Mouse (Mus musculus): Measurements from ENCODE around the gene Nt5c.
"Not testable (repeated sequence)": the region's sequence is repeated elsewhere in the genome, so short reads cannot be mapped to it uniquely, and the experiment has no call there.

Gene Nt5c

DNA sequence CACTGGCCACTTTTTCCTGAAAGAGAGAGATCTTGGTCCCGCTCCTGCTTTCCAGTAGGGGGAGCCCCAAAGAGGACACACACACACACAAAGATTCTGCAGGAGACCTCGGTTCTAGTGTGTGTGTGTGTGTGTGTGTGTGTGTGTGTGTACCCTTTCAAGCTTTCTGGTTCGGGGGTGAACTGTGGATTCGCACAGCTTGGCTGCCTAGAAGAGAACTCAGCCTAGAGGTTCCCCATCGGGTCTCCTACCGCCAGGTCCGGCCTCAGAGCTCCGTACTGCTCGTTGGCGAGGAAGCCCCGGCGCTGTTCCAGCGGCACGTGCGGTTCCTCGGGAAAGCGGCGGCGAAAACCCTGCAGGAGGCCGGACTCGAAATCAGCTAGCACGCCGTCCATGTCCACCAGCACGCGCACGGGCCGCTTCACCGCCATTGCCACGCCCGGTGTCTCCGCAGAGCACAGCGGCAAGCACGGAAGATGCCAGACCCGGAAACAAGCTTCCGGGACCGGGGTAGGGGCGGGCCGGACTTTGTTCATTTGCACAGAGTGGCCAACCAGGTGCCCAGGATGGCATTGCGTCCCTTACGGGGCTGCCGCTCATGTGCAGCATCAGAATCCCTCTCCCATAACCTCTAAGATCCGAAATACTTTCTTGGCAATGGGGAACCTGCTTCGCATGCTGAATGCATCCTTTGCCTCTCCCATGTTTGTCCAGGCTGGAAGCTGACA is at the start of gene Nt5c:
Gene Nt5c (minus strand): TSS at position 507 of the 728 bp plus-strand sequence.
- DNase-seq: peak; percentile 99

DNA sequence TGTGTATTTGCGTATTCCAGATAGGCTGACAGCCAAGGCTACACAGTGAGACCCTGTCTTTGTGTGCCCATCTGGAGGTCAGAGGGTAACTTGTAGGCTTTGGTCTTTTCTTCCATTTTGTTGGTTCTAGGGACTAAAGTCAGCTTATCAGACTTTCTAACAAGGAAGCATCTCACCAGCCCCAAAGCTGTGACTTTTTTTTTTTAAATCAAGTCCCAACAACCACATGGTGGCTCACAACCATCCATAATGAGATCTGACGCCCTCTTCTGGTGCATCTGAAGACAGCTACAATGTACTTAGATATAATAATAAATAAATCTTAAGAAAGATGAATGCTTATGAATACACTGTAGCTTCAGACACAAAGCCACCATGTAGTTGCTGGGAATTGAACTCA is 46.4 kb upstream of the Nt5c start:
- no peak for DNase-seq

DNA sequence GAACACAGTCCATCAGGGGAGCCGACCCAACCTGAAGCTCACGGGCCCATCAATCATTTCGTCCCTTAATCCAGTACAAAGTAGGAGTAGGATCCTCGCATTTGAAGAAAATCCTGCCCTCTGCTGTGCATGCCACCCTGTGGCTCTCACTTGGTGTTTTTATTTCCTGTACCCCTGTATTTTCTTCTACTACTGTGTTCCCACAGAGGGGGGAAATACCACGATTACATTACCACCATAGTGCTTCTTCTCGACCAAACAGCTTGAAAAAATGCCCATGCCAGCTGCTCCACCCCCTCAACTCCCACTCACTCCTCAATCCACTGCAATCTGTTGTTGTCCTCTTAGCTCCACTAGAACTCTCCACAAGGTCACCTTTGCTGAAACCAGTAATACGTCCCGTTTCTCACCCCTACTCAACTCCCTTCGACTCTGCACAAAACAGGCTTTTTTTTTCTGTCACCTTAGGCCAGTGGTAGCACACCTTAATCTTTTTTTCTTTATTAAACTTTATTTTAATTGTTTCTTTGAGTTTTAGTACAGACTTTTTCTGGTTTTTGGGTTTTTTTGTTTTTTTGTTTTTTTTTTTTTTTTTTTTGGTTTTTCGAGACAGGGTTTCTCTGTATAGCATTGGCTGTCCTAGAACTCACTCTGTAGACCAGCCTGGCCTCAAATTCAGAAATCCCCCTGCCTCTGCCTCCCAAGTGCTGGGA is 45.4 kb upstream of the Nt5c start:
- DNase-seq: no peak

DNA sequence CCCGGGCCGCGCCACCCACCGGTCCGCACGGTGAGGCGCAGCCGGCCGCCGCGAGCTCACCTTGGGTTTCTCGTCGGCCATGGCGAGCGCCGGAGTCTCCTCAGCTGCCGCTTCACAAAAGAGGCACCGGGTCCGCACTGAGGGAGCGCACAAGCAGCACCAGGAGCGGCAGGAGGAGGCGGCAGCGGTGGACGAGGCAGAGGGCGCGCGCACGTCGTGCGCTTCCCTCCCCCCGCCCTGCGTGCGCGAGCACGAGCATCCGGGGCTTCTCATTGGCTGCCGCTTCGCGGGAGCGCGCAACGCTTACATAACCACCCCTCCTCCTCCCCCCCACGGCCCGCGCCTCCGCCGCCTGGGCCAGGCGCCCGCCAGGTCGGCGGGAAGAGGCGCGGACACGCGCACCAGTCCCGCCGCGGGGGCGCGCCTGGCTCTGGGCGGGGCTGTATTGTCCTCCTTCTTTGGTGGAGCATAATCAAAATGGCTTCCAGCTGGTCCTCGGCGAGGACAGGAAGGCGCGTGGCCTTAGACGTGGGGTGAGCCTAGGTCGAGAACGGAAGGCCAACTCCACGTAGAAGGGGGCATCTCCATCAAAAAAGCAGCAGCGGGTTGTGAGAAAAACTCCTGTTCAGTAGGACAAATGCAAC is 44.5 kb upstream of the Nt5c start, which contains the start of gene Sumo2:
Gene Sumo2 (minus strand): TSS at position 239 of the 644 bp plus-strand sequence.
- peak; percentile 100 for DNase-seq

DNA sequence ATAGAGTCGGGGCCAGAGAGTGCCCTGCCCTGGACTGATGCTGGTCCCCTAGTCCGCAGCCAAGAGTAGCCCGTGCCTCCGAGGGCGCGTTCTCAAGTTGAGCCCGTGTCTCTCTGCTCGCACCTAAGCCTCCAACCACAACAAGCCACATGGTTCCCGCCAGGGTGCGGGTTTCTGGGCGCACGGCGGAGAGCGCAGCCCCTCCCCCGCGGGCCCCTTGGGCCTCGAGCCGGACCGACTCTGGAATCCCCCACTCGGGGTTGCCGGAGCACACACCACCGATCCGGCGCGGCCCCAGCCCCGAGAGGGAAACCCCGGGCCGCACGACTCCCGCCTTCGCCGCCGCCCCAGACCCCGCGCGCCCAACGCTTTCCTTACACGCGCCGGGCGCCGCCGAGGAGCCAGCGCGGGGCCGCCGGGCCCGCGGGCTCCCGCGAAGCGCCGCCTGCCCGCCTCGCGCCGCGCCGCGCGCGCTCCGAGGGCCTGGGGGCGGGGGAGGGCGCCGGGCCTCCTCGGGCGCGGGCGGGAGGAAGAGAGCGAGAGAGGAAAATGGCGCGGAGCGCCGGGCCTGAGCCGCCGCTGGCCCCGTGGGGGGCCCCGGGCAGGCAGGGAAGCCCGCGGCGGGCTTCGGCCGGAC is 43.9 kb upstream of the Nt5c start:
- DNase-seq: peak; percentile 98

DNA sequence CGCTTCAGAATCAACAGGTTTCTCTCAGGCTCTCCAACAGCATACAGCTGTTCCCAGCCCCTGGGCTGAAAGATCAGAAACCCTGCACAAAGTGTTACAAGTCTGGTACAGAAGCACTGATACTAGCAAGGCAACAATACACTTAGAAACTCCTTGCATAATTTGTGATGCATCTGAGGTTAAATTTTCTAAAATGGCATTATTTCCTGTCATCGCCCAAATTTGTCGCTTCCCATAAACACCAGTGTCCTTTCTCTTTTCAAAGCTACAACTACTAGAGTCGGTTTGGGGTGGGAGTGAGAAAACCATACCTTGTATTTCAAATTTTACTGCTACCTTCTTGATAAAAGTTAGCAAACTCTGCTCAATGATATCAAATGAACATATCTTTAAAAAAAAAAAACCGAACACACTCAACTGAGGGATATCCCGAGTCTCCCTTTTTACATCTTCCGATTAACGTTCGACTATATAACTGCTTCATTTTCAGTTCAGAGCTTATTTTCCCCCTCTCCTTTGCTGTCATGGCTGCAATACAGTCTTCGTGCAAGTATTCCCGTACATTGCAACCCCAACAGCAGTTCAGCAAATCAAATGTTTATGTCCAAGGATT is 43.2 kb upstream of the Nt5c start:
- no peak for DNase-seq

DNA sequence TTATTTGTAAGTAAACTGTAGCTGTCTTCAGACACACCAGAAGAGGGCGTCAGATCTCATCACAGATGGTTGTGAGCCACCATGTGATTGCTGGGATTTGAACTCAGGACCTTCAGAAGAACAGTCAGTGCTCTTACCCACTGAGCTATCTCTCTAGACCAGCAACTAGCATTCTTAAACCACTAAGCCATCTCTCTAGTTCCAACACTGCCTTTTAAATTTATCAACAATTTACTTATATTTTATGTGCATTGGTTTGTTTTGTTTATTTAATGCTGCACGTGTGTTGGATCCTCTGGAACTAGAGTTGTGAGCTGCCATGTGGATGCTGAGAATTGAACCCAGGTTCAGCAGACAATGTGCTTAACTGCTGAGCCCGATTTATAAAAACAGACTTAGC is 34.8 kb upstream of the Nt5c start:
- DNase-seq: not testable (repeated sequence)

DNA sequence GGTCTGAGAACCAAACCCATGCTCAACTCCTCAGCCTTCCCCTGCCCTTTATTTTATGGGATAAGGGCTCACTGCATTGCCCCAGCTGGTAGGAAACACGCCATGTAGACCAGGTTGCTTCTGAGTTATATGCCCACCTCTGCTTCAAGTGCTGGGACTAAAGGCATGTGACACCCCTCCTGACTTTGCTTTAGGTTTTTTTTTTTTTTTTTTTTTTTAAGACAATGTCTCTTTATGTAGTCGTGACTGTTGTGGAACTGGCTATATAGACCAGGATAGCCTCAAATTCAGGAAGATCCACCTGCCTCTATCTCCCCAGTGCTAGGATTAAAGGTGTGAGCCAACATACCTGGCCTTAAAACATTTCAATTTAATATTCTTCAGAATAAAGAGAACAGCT is 31.0 kb upstream of the Nt5c start:
- no peak for DNase-seq

DNA sequence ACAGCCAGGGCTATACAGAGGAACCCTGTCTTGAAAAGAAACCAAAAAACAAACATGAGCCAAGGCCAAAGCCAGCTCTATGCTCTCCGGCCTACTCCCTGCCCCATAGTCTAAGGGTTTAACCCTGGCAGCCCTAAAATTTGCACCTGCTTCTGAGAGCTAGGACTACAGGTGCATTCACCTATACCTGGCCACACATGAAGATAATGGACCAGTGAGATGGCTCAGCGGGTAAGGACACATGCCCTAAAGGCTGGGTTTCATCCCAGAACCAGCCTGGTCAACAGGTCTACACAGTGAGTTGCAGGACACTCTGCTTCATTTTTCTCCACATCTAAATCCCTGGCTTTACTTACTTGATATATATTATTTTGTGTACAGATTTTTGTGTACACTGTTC is 30.6 kb upstream of the Nt5c start:
- no peak for DNase-seq

DNA sequence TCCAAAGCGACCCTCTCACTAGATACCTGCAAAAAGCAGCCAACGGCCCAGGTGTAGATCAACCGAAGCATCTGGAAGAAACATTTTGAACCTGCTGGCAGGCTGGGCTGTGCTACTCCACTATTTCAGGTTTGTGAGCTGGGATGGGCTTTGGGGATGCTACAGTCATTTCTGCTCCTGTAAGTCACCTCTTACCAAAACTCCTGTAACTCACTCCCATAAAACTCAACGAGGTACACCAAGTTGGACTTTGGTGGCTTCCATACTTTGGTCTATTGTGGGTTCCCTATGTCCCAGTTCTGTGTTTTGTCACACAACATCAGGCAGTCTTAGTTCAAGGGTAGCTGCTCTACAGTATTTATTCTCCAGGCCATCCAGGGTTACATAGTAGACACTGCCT is 29.4 kb upstream of the Nt5c start:
- no peak for DNase-seq

DNA sequence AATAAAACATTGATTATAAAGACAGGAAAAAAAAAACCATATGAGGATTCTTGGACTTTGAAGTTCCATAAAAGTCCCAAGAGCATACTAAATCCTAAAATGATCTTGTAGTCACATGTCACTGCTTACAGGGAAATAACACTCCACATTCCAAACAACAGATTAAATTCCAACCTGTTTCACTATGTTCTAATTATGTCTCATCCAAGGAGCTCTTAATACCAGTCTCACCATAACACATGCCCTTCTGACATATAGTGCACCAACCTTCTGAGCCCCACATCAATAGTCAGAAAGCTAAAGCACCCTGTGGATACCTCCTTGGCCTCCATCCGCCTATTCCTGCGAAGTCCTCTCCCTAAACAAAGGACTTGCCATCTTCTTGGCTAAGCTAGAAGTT is 28.6 kb upstream of the Nt5c start:
- no peak for DNase-seq

DNA sequence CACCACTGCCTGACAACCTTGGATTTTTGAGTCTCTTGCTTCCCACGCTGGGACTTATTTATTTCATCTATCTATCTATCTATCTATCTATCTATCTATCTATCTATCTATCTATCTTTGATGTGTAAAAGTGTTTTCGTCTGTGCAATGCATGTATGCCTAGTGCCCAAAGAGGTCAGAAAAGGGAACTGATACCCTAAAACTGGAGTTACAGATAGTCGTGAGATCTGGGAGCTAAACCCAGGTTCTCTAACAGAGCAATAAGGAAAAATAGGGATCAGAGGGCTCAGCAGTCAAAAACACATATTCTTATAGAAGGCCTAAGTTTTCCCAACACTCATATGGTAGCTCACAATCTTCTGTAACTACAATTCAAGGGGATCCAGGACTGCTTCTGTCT is 27.9 kb upstream of the Nt5c start:
- DNase-seq: no peak

DNA sequence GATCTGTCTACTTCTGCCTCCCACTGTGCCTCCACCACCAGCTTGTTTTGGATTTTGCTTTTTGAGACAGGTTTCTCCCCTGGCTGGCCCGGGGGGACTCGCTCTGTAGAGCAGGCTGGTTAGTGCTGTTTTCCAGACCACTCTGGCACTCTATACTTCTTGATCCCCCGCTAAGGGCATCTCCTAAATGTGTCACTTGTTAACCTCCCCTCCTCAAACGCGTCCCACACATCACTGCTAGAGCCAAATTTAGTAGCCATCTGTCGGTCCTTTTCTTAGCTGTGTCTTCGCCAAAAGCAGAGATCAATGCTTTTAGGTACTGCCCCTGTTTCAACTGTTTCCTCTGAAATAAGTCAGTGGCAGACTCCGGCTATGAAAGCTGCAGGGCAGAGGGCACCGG is 27.0 kb upstream of the Nt5c start:
- no peak for DNase-seq

DNA sequence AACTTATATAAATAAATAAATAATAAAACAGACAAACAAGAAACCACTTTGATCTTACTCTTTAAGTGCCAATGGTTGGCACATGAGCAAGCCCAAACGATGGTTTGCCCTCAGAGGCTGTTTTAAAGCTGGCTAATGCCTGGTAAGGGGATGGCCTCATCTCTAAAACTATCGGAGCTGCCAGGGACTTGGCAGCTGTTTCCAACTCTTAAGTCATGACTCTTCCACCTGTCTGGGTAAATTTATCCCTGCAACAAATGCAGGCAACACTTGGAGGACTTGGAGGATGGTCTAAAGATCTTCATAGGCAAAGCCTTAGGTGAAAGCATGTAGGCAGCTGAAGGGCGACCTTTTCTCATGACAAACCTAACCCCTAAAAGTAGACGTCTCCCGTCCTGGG is 25.3 kb upstream of the Nt5c start:
- DNase-seq: peak; percentile 80

DNA sequence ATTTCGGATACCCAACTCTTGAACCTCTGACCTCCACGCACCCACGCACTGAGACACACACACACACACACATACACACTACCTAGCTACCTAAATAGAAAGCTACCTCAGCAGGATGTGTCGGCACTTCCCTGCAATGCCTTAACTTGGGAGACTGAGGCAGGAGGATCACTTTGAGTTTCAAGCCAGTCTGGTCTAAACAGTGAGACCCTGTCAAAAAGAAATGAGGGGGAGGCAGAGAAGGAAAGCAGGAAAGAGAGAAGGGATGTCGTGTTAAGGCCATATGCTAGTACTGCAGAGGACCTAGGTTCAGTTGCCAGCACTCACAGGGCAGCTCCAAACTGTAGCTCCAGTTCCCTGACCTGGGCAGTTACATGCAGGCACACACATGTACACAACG is 23.4 kb upstream of the Nt5c start:
- no peak for DNase-seq

DNA sequence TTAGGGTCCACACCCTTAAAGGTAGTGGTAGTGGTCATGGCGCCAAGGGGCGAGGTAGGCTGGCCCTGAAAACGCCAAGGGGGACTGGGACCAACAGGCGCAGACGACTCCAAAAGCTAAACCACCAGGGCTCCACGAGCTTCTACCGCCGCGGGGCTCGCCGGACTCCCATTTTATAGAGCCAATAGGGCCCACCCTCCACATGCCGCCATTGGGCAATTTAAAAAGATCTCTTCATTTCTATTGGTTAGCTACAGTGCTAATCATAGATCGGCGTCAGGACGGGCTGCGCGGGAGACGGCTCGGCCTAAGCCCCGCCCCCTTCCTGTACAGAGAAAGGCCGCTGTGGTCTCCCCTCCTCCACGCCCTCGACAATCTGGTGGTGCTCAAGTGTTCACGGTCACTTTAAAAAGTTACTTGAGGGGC is 22.6 kb upstream of the Nt5c start, which contains the start of gene Jpt1:
Gene Jpt1 (minus strand): TSS at position 150 of the 426 bp plus-strand sequence.
- DNase-seq: peak; percentile 100

DNA sequence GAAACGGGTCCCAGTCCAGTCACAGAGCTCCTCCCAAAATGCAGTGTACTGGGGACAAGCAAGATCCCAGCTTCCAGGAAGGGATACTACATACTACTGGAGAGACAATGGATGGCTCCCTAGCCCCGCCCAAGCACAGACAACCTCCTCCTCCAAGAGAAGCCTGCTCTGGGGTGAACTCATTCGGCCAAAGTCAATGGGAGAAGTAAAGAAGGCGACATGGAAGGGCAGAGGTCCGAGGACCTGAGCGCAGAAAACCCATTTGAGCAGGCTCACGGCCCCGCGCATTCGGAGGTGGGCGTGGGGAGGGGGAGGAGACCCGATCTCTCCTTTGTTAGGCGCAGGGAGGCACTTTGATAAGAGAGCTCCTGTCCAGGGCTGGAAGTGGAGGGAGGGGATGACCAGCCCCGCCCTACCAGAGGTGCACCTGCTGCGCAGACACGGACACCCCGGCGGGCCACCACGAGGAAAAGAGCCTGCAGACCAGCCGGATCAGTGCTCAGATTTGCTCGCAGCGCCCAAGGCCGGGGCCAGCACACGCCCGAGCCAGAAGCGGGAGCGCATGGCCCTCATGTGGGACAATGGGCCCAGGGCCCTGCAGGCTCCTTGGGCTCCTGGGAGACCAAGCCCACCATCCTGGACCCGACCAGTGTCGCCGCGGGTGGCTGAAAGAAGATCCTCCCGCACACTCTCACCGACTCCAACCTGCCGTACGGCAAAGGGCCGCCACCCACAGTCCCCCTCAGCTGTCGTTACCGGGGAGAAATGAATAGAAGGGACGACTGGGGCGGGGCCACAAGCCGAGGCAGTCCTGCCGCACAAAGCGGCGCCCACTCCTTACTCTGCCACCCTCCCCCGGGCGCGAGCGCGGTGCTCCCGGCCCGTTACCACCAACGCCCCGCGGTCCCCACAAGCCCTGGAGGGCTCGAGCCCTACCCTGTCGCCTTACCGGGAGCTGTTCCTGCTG is 21.9 kb upstream of the Nt5c start:
- DNase-seq: peak; percentile 96

DNA sequence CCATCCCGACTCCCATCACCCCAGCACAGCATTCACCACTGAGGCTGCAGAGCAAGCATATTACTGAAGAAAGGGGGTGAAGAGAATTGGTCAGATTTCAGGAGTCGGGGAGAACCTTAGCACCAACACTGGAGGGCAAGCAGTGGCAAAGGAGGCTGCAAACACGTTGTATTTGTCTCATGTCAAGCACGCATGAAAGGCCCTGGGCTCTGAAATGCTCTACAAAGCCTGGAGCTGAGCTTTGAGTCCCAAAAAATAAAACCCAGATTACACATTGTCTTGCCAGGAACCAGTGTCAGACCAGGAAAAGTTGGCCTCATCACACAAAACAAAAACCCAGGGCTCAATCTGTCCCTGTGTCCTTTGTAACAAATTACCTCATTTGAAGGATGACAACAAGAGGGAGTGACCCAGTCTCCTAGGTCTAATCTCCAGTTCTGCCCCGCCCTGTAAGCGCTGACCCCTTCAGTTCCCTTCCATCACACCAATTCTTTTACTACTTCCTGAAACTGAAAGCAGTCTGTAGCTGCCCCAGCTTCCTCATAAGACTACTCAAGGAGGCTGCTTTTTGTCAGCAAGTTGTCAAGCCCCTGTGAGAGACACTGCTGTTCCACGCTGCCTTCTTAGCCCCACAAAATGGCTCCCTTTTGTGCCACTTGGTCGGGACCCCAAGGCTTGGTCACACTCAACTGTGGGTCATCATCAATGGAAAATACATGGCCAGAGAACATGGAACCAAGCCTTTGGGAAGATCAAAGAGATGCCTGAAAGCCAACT is 20.9 kb upstream of the Nt5c start:
- DNase-seq: peak; percentile 97

DNA sequence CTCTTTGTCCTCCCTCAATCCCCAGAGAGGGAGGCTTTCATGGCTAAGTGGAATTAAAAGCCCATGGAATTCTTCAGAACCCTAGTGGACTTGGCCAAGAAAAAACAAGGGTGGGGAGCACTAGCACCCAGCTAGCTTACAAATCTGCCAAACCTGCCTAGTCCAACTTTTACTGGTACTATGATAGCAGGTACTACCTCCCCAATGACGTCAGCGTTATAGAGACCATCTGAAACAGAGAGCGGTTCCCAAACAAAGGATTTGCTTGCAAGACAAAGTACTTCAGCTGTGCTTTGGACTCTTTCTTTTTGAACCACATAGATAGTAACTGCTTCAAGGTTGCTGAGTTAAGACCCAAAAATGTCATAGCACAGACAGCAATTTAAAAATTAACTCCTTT is 20.3 kb upstream of the Nt5c start:
- peak; percentile 77 for DNase-seq

DNA sequence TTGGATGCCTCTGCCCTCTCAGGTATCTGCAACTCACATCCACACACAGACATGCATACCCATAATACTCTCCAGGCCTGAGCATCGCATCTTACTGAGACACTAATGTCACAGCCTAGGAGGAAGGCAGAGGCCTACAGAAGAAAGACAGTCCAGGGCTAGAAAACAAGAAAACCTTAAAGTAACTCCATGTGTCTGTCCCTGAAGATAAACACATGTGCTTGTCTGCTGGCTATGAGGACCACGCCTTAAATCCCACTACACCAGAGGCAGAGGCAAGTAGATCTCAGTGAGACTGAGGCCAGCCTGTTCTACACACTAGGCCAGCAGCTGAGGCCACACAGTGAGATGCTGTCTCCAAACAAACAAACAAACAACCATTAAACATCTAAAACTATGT is 19.5 kb upstream of the Nt5c start:
- DNase-seq: peak; percentile 86

DNA sequence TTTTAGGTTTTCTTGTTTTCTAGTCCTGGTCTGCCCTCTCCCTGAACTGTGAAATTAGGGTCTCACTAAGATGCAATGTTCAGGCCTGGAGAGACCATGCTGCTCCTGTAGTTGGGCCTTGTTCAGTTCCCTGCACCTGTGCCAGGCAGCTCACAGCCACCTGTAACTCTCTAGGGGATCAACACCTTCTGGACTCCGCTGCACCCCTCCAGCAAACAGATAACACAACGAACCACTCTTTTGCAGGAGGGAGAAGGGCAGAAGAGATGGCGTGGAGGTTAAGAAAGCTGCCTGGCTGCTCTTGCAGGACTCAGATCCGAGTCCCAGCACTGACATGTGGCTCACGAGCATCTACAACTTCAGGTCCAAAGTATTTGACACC is 18.8 kb upstream of the Nt5c start:
- peak; percentile 88 for DNase-seq

Data from heart, adult 11 months (tissue).